Mouse (Mus musculus): ENCODE data around the gene Traf3. TPM values are rescaled to one million over a fixed set of nuclear protein-coding genes. Genes with fewer than 3 reads are reported as not detected.

The Traf3 gene
- total and polyA plus RNA-seq, 2 experiments from 2014 or later: 13.7 to 40.8 TPM

DNA sequence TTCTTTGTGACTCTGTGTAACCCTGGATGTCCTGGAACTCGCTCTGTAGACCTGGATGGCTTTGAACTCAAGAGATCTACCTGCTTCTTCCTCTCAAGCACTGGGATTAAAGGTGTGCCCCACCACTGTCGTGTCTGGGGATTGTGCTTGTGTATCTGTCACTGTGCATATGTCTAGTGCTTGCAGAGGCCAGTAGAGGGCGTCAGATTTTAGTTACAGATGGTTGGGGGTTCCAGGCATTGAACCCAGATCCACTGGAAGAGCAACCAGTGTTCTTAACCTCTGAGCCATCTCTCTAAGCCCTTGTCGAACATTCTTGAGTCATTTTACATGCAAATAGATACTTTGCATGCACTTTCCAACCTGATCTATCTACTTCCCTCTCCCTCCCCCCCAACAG lies 12.6 kb downstream of the Traf3 start:
- no peaks in the 10 kb centered on the region for H3K36me3 ChIP-seq (ENCODE audit: insufficient read depth, low read length)
- DNase-seq (ENCODE audit: low spot score) (no peak), ATAC-seq (no peak)
- H3K27ac ChIP-seq: no peak overlapping the region
- no peak overlapping the region for H3K9ac ChIP-seq (replicated peaks; ENCODE audit: low read length)
- WGBS: 73% methylated on average over 4 of the region's 4 CpGs
- H3K9me3 ChIP-seq (ENCODE audit: low read length): no peaks in the 10 kb centered on the region
- no peak overlapping the region for H3K4me3 ChIP-seq (ENCODE audit: low read length)
- no peaks in the 10 kb centered on the region for H3K27me3 ChIP-seq (ENCODE audit: insufficient read depth, low read length)
- H3K4me2 ChIP-seq (ENCODE audit: low read depth, low read length): no peak overlapping the region
- H3K4me1 ChIP-seq (ENCODE audit: insufficient read depth, low read length): peaks cover 4% of the 10 kb centered on the region; the same call in 1 of the 2 replicates
- 0 out of 2 replicates have a peak, but pooled peaks have one; percentile 5 for TF ChIP-seq CTCF (IDR thresholded peaks at IDR 0.05; ENCODE audit: low read depth)

DNA sequence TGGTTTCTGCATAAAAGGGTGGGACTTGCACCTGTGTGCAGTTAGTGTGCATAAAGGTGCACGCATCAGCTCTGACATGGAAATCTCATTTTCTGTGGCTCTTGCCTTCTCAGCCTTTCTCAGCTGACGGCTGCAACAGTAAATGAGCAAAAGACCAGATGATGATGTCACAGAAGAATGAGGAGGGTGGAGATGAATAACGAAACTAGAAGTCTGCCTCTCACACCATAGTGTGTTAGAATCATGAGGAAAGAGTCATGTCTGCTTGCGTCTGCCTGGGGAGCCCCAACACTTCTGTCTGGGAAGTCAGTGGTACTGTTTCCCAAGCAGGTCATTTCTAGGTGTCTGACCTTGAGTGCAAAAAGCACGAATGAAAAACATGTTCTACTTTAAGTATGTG lies 15.7 kb downstream of the Traf3 start:
- Histone ChIP-seq H3K36me3 (ENCODE audit: insufficient read depth, low read length) (no peaks in the 10 kb centered on the region), H3K4me3 (ENCODE audit: low read length) (no peak overlapping the region), H3K27me3 (ENCODE audit: insufficient read depth, low read length) (no peaks in the 10 kb centered on the region), H3K9me3 (ENCODE audit: low read length) (no peaks in the 10 kb centered on the region), H3K27ac (no peak overlapping the region), H3K4me2 (ENCODE audit: low read depth, low read length) (no peak overlapping the region), H3K9ac (replicated peaks; ENCODE audit: low read length) (no peak overlapping the region), H3K4me1 (ENCODE audit: insufficient read depth, low read length) (peaks cover 4% of the 10 kb centered on the region; the same call in 1 of the 2 replicates)
- no peak for DNase-seq (ENCODE audit: low spot score)
- TF ChIP-seq CTCF (IDR thresholded peaks at IDR 0.05; ENCODE audit: low read depth): no peak
- no peak for ATAC-seq
- WGBS: 84% methylated on average over 5 of the region's 5 CpGs

DNA sequence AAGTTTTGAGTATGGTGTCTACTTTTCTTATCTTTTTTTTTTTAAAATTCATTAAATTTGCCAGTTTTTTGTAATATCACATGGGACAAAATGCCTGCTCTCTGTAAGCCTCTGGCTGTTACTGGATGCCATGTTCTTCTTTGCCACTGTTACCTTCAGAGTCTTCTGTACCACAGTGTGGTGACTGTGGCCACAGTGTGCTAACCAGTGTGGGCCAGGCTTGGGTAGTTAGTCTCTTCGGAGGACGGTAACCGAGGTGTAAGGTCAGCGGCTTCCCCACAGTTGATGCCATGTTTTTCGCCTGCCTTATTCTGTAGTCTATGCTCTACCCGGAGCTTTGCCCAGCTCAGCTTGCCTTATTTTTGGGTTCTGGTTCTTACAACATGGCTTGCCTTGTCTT lies 16.2 kb downstream of the Traf3 start:
- H3K36me3 ChIP-seq (ENCODE audit: insufficient read depth, low read length): no peaks in the 10 kb centered on the region
- TF ChIP-seq CTCF (IDR thresholded peaks at IDR 0.05; ENCODE audit: low read depth): no peak
- 95% methylated on average over 6 of the region's 6 CpGs for WGBS
- no peak overlapping the region for H3K4me2 ChIP-seq (ENCODE audit: low read depth, low read length)
- H3K27me3 ChIP-seq (ENCODE audit: insufficient read depth, low read length): no peaks in the 10 kb centered on the region
- peaks cover 4% of the 10 kb centered on the region; the same call in 1 of the 2 replicates for H3K4me1 ChIP-seq (ENCODE audit: insufficient read depth, low read length)
- H3K4me3 ChIP-seq (ENCODE audit: low read length): no peak overlapping the region
- DNase-seq (ENCODE audit: low spot score) (no peak), ATAC-seq (no peak)
- H3K9ac ChIP-seq (replicated peaks; ENCODE audit: low read length): no peak overlapping the region
- H3K9me3 ChIP-seq (ENCODE audit: low read length): no peaks in the 10 kb centered on the region
- no peak overlapping the region for H3K27ac ChIP-seq

DNA sequence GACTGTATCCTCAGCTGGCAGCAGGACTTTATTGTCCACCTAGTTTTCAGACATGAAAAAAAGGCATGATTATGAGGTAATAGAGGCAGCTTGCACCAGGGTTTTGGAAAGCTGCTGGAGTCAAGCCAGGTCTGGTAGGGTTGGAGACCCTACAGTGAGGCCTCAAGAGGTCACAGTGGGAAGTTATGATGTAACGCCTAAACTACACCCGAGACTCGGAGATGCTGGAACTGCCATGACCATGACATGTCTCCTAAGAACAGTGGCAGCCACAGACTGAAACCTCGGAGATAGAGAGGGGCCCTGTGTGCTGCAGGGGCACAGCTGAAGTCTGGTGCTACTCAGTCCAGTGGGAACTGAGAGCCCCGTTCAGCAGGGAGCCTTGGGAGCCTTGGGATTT lies 18.3 kb downstream of the Traf3 start, which contains the start of gene 4930595D18Rik:
4930595D18Rik (minus strand) TSS at position 16 of the 400 bp plus-strand sequence.
- no peak within 1 kb of the TSS for H3K4me3 ChIP-seq (ENCODE audit: low read length)
- H3K4me2 ChIP-seq (ENCODE audit: low read depth, low read length): no peak within 1 kb of the TSS
- no peak within 1 kb of the TSS for H3K9ac ChIP-seq (replicated peaks; ENCODE audit: low read length)
- no peak for TF ChIP-seq CTCF (IDR thresholded peaks at IDR 0.05; ENCODE audit: low read depth)
- H3K27me3 ChIP-seq (ENCODE audit: insufficient read depth, low read length): no peaks in the 10 kb centered on the region
- WGBS: 62% methylated on average over 5 of the region's 5 CpGs
- ATAC-seq (no peak), DNase-seq (ENCODE audit: low spot score) (no peak)
- no peaks in the 10 kb centered on the region for H3K36me3 ChIP-seq (ENCODE audit: insufficient read depth, low read length)
- no peaks in the 10 kb centered on the region for H3K9me3 ChIP-seq (ENCODE audit: low read length)
- no peak within 1 kb of the TSS for H3K27ac ChIP-seq
- H3K4me1 ChIP-seq (ENCODE audit: insufficient read depth, low read length): peaks cover 4% of the 10 kb centered on the region; the same call in 1 of the 2 replicates

DNA sequence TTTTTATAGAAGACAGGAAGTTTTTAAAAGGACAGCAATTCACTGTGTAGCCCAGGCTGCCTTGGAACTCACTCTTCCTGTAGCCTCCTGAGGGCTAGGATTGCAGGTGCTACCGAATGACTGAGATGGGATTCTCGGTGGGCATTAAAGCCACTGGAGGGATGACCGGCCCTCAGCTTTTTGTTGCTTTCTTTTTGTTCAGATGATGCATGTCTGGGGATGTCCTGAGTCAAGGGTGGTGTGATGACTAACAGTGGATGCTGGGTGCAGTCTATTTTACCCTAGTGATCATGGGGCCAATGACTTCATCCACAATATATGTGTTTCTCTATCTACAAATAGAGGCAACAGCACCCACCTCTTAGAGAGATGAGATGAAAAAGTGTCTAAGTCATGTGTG lies 20.8 kb downstream of the Traf3 start:
- no peak overlapping the region for H3K27ac ChIP-seq
- TF ChIP-seq CTCF (IDR thresholded peaks at IDR 0.05; ENCODE audit: low read depth): no peak
- no peak overlapping the region for H3K4me2 ChIP-seq (ENCODE audit: low read depth, low read length)
- no peak overlapping the region for H3K4me3 ChIP-seq (ENCODE audit: low read length)
- H3K36me3 ChIP-seq (ENCODE audit: insufficient read depth, low read length): no peaks in the 10 kb centered on the region
- H3K4me1 ChIP-seq (ENCODE audit: insufficient read depth, low read length): no peaks in the 10 kb centered on the region
- no peak for ATAC-seq
- no peak for DNase-seq (ENCODE audit: low spot score)
- no peak overlapping the region for H3K9ac ChIP-seq (replicated peaks; ENCODE audit: low read length)
- H3K9me3 ChIP-seq (ENCODE audit: low read length): no peaks in the 10 kb centered on the region
- WGBS: 84% methylated on average over 3 of the region's 3 CpGs
- no peaks in the 10 kb centered on the region for H3K27me3 ChIP-seq (ENCODE audit: insufficient read depth, low read length)

DNA sequence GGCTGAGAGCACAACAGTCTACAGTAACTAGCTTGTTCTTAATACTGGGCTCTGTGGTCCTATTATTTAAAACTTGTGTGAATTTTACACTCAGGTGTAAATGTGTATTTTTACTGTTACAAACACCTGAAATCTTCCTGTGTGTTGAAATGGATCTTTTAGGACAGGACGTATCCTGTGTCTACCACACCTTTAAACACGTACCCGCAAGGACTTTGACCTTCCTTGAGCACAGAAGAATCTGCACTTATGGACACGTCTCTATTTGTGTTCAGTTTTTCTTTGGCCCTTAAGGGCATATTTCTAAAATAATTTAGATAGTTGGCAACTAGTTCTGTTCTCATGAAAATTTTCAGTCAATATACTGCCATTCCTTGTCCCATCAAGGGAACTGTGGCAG lies 22.1 kb downstream of the Traf3 start:
- no peaks in the 10 kb centered on the region for H3K36me3 ChIP-seq (ENCODE audit: insufficient read depth, low read length)
- ATAC-seq: no peak
- 97% methylated on average over 4 of the region's 4 CpGs for WGBS

DNA sequence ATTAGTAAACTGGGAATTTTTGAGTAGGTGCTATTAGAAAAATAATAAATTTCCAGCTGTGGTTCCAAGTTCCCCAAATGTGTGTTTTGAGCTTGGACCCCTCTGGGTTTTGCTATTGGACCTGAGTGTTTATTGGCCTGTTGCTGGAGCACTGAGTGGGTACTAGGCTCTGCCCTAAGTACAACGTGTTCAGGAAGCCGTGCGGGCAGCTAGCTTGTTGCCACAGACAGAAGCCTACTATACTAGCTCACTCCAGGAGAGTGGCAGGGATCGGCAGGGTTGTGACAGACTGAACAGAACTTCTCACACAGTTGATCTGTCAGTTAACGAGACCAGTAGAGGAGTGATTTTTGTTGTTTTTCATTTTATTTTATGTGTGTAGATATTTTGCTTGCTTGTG lies 24.2 kb downstream of the Traf3 start:
- no peak for ATAC-seq

More for the DNA sequence above, 22.1 kb downstream of the Traf3 start:
- no peak for DNase-seq (ENCODE audit: low spot score)
- no peak overlapping the region for H3K9ac ChIP-seq (replicated peaks; ENCODE audit: low read length)
- H3K27ac ChIP-seq: no peak overlapping the region
- H3K4me2 ChIP-seq (ENCODE audit: low read depth, low read length): no peak overlapping the region
- no peaks in the 10 kb centered on the region for H3K9me3 ChIP-seq (ENCODE audit: low read length)
- no peak overlapping the region for H3K4me3 ChIP-seq (ENCODE audit: low read length)
- no peaks in the 10 kb centered on the region for H3K27me3 ChIP-seq (ENCODE audit: insufficient read depth, low read length)
- TF ChIP-seq CTCF (IDR thresholded peaks at IDR 0.05; ENCODE audit: low read depth): no peak
- H3K4me1 ChIP-seq (ENCODE audit: insufficient read depth, low read length): peaks cover 3% of the 10 kb centered on the region

More for the DNA sequence above, 24.2 kb downstream of the Traf3 start:
- H3K4me1 ChIP-seq (ENCODE audit: insufficient read depth, low read length): peaks cover 8% of the 10 kb centered on the region
- no peaks in the 10 kb centered on the region for H3K27me3 ChIP-seq (ENCODE audit: insufficient read depth, low read length)
- no peak overlapping the region for H3K9ac ChIP-seq (replicated peaks; ENCODE audit: low read length)
- WGBS: 66% methylated on average over 5 of the region's 5 CpGs
- no peak for DNase-seq (ENCODE audit: low spot score)
- no peaks in the 10 kb centered on the region for H3K9me3 ChIP-seq (ENCODE audit: low read length)
- TF ChIP-seq CTCF (IDR thresholded peaks at IDR 0.05; ENCODE audit: low read depth): no peak
- H3K4me3 ChIP-seq (ENCODE audit: low read length): no peak overlapping the region
- H3K4me2 ChIP-seq (ENCODE audit: low read depth, low read length): no peak overlapping the region
- no peak overlapping the region for H3K27ac ChIP-seq
- H3K36me3 ChIP-seq (ENCODE audit: insufficient read depth, low read length): no peaks in the 10 kb centered on the region
